Mouse (Mus musculus) hindbrain, postnatal 0 days (tissue): ENCODE results near the gene Vmn1r170. TPM values are rescaled to one million over a fixed set of nuclear protein-coding genes. Genes with fewer than 3 reads are reported as not detected.
"Not testable (repeated sequence)": the region's sequence is repeated elsewhere in the genome, so short reads cannot be mapped to it uniquely, and the experiment has no call there.

Source experiments
- ATAC-seq: fragments of 200-750 bp; cut with Nextera tagmentation; 2 replicates; pipeline ENCODE4 v1.8.0; 2017; ENCODE audit warnings: mild to moderate bottlenecking, moderate TSS enrichment, moderate library complexity
- DNase-seq: peaks from one replicate; pipeline ENCODE4 v3.0.0-alpha.2; 2015; ENCODE audit warnings: low spot score
- H3K27ac ChIP-seq: fragments of 300-500 bp; sonication (generic); 2 replicates; pipeline ENCODE4 v1.5.1; 2014; ENCODE audit warnings: mild to moderate bottlenecking
- H3K27me3 ChIP-seq: fragments of 300-500 bp; sonication (generic); 2 replicates; pipeline ENCODE4 v1.6.1; 2014; ENCODE audit warnings: low read length, mixed read lengths; ENCODE audit not compliant: insufficient read depth
- H3K36me3 ChIP-seq: fragments of 300-500 bp; sonication (generic); 2 replicates; pipeline ENCODE4 v1.6.1; 2014; ENCODE audit warnings: low read length, mixed read lengths; ENCODE audit not compliant: insufficient read depth
- H3K4me1 ChIP-seq: fragments of 300-500 bp; sonication (generic); 2 replicates; pipeline ENCODE4 v1.6.1; 2014; ENCODE audit warnings: antibody characterized with exemption, low read length, mixed read lengths; ENCODE audit not compliant: insufficient read depth
- H3K4me2 ChIP-seq: fragments of 300-500 bp; sonication (generic); 2 replicates; pipeline ENCODE4 v1.6.1; 2014; ENCODE audit warnings: low read depth, mild to moderate bottlenecking, low read length, moderate library complexity, mixed read lengths
- H3K4me3 ChIP-seq: fragments of 300-500 bp; sonication (generic); 2 replicates; pipeline ENCODE4 v1.5.1; 2014; ENCODE audit warnings: low read length
- H3K9ac ChIP-seq: fragments of 300-500 bp; sonication (generic); replicated peaks from 2 replicates; pipeline ENCODE4 v1.6.1; 2014; ENCODE audit warnings: mild to moderate bottlenecking, low read length, moderate library complexity, mixed read lengths
- H3K9me3 ChIP-seq: fragments of 300-500 bp; sonication (generic); 2 replicates; pipeline ENCODE4 v1.6.1; 2016; ENCODE audit warnings: low read length, mixed read lengths
- CTCF ChIP-seq: IDR thresholded peaks from 2 replicates; pipeline ENCODE4 v1.5.1; 2016; ENCODE audit warnings: antibody characterized with exemption, control low read depth, low read depth
- WGBS: fragments of 180-500 bp; shearing (Covaris S2); extraction: QIAGEN DNeasy Blood & Tissue Kit; methylation state at CpG from one replicate; pipeline ENCODE4 v1.1.7; 2014; 5-methylcytosine and 5-hydroxymethylcytosine counted together
- polyA plus RNA-seq: library from polyadenylated mRNA; unstranded; fragments of >200 nt; fragmentation: Nextera tagmentation; extraction: Ambion mirVana; gene quantifications from 2 replicates; pipeline ENCODE4 v1.2.1, GENCODE M21; 2015
- total RNA-seq: library from RNA; depleted of rRNA; stranded (reverse); fragments of >200 nt; gene quantifications from 2 replicates; pipeline ENCODE4 v1.2.3, GENCODE M21; 2014; rRNA removed

The Vmn1r170 gene
- total RNA-seq (not detected in 2 replicates), polyA plus RNA-seq (not detected in 2 replicates)

DNA sequence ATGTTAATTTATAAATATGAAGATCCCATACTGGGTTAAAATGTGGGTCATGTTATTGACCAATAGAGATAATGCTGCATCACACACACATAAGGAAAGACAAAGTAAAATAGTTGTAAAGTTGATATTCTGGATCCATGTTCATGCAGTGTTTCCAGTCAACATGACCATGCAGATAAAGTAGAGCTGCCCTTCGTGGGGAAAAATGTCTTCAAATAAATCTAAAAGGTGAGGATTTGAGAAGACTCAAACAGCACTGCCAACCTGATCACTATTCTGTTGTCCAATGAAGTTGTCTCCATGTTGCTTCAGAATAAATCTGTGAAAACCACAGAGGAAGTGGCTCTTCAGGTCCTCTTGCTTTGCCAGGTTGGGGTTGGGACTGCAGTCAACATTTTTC, at the start of gene Vmn1r170:
Vmn1r170 (plus strand) TSS at position 301 of the 400 bp plus-strand sequence.
- not testable (repeated sequence) for ATAC-seq, H3K9me3 ChIP-seq, H3K9ac ChIP-seq, H3K27ac ChIP-seq, H3K4me1 ChIP-seq, H3K4me2 ChIP-seq, H3K4me3 ChIP-seq, H3K27me3 ChIP-seq, H3K36me3 ChIP-seq, DNase-seq
- 36% methylated on average over 1 of the region's 1 CpGs for WGBS

DNA sequence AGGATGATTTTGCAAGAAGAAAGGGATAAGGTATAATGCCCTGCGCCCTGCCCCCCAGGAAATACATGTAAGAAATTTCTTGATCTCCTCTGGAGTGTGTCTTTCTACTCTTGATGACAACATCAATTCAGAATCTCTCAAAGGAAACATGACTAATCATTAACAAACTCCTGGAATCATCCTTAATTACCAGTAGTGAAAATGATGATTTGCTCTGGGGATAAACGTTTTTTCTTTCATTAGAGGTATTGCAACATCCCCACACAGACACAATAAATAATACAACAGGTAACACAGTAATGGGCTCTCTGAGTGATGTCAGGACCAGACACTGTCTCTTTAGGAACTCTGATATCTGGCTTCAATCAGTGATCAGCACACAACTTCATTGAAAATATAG, 30.7 kb upstream of the Vmn1r170 start, which contains the start of gene Vmn1r169:
Vmn1r169 (plus strand) TSS at position 301 of the 400 bp plus-strand sequence.
- H3K9me3 ChIP-seq, H3K36me3 ChIP-seq, DNase-seq, H3K27me3 ChIP-seq, H3K9ac ChIP-seq, H3K4me3 ChIP-seq, H3K4me1 ChIP-seq, H3K27ac ChIP-seq, ATAC-seq, H3K4me2 ChIP-seq: not testable (repeated sequence)
- WGBS: 69% methylated on average over 1 of the region's 2 CpGs

DNA sequence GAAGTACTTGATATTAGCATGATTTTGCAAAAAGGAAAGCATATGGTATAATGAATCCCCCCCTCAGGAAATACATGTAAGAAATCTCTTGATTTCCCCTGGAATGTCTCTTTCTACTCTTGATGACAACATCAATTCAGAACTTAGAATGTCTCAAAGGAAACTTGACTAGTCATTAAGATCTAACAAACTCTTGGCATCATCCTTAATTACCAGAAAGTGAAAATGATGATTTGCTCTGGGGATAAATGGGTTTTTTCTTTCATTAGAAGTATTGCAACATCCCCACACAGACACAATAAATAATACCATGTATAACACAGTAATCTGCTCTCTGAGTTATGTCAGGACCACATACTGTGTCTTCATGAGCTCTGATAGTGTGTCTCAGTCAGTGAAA, 24.4 kb downstream of the Vmn1r170 start, which contains the start of gene Vmn1r171:
Vmn1r171 (plus strand) TSS at position 301 of the 400 bp plus-strand sequence.
- H3K4me1 ChIP-seq: no peaks in the 10 kb centered on the region
- peaks cover 15% of the 10 kb centered on the region for H3K9me3 ChIP-seq
- no peak for TF ChIP-seq CTCF
- ATAC-seq (no peak), DNase-seq (no peak)
- H3K4me2 ChIP-seq: no peak within 1 kb of the TSS
- H3K27ac ChIP-seq: no peak within 1 kb of the TSS
- no peak within 1 kb of the TSS for H3K4me3 ChIP-seq
- H3K27me3 ChIP-seq: no peaks in the 10 kb centered on the region
- no peaks in the 10 kb centered on the region for H3K36me3 ChIP-seq
- H3K9ac ChIP-seq: no peak within 1 kb of the TSS

Other genes starting within 250 kb of the Vmn1r170 start
- not detected in 2 replicates for gene Nlrp5, start 220.3 kb upstream of the Vmn1r170 start, total RNA-seq
- gene Nlrp5, start 220.3 kb upstream of the Vmn1r170 start, polyA plus RNA-seq: not detected in 2 replicates
- gene Vmn1r167, start 99.0 kb upstream of the Vmn1r170 start, total RNA-seq: not detected in 2 replicates
- not detected in 2 replicates for gene Vmn1r167, start 99.0 kb upstream of the Vmn1r170 start, polyA plus RNA-seq
- not detected in 2 replicates for gene Vmn1r168, start 66.4 kb upstream of the Vmn1r170 start, total RNA-seq
- gene Vmn1r168, start 66.4 kb upstream of the Vmn1r170 start, polyA plus RNA-seq: not detected in 2 replicates
- not detected in 2 replicates for gene Vmn1r169, start 30.6 kb upstream of the Vmn1r170 start, total RNA-seq
- gene Vmn1r169, start 30.6 kb upstream of the Vmn1r170 start, polyA plus RNA-seq: not detected in 2 replicates
- gene Vmn1r171, start 24.5 kb downstream of the Vmn1r170 start, total RNA-seq: not detected in 2 replicates
- gene Vmn1r171, start 24.5 kb downstream of the Vmn1r170 start, polyA plus RNA-seq: not detected in 2 replicates
- not detected in 2 replicates for gene Vmn1r172, start 52.1 kb downstream of the Vmn1r170 start, total RNA-seq
- not detected in 2 replicates for gene Vmn1r172, start 52.1 kb downstream of the Vmn1r170 start, polyA plus RNA-seq
- not detected in 2 replicates for gene Vmn1r173, start 94.5 kb downstream of the Vmn1r170 start, total RNA-seq
- not detected in 2 replicates for gene Vmn1r173, start 94.5 kb downstream of the Vmn1r170 start, polyA plus RNA-seq
- not detected in 2 replicates for gene Vmn1r174, start 146.1 kb downstream of the Vmn1r170 start, total RNA-seq
- gene Vmn1r174, start 146.1 kb downstream of the Vmn1r170 start, polyA plus RNA-seq: not detected in 2 replicates
- gene Vmn1r175, start 204.5 kb downstream of the Vmn1r170 start, total RNA-seq: not detected in 2 replicates
- not detected in 2 replicates for gene Vmn1r175, start 204.5 kb downstream of the Vmn1r170 start, polyA plus RNA-seq
- gene Vmn1r176, start 231.2 kb downstream of the Vmn1r170 start, total RNA-seq: not detected in 2 replicates
- not detected in 2 replicates for gene Vmn1r176, start 231.2 kb downstream of the Vmn1r170 start, polyA plus RNA-seq